Mouse (Mus musculus) liver, embryonic 12.5 days (tissue): ENCODE data around the gene Per2. TPM values are rescaled to one million over a fixed set of nuclear protein-coding genes. Genes with fewer than 3 reads are reported as not detected.

Source experiments
- ATAC-seq: fragments of 200-750 bp; cut with Nextera tagmentation; 2 replicates; pipeline ENCODE4 v1.8.0; 2017; ENCODE audit warnings: moderate number of reproducible peaks, mild to moderate bottlenecking, moderate library complexity
- H3K27ac ChIP-seq: fragments of 300-500 bp; sonication (generic); 2 replicates; pipeline ENCODE4 v1.5.1; 2016; ENCODE audit warnings: mild to moderate bottlenecking
- H3K27me3 ChIP-seq: fragments of 300-500 bp; sonication (generic); replicated peaks from 2 replicates; pipeline ENCODE4 v1.6.1; 2016; ENCODE audit warnings: mild to moderate bottlenecking, moderate library complexity
- H3K36me3 ChIP-seq: fragments of 300-500 bp; sonication (generic); 2 replicates; pipeline ENCODE4 v1.6.1; 2016; ENCODE audit warnings: mild to moderate bottlenecking, moderate library complexity
- H3K4me1 ChIP-seq: fragments of 300-500 bp; sonication (generic); 2 replicates; pipeline ENCODE4 v1.6.1; 2016
- H3K4me2 ChIP-seq: fragments of 300-500 bp; sonication (generic); 2 replicates; pipeline ENCODE4 v1.6.1; 2016; ENCODE audit warnings: mild to moderate bottlenecking, moderate library complexity
- H3K4me3 ChIP-seq: fragments of 300-500 bp; sonication (generic); 2 replicates; pipeline ENCODE4 v1.5.1; 2016; ENCODE audit warnings: mild to moderate bottlenecking, moderate library complexity
- H3K9ac ChIP-seq: fragments of 300-500 bp; sonication (generic); 2 replicates; pipeline ENCODE4 v1.6.1; 2016; ENCODE audit warnings: mild to moderate bottlenecking, moderate library complexity
- H3K9me3 ChIP-seq: fragments of 300-500 bp; sonication (generic); replicated peaks from 2 replicates; pipeline ENCODE4 v1.6.1; 2016; ENCODE audit warnings: mild to moderate bottlenecking, moderate library complexity
- WGBS: fragments of 180-500 bp; shearing (Covaris S2); methylation state at CpG from one replicate; pipeline ENCODE4 v1.1.7; 2016; ENCODE audit not compliant: insufficient replicate concordance; 5-methylcytosine and 5-hydroxymethylcytosine counted together
- polyA plus RNA-seq: library from polyadenylated mRNA; unstranded; fragments of >200 nt; fragmentation: Nextera tagmentation; extraction: Ambion mirVana; gene quantifications from 2 replicates; pipeline ENCODE4 v1.2.1, GENCODE M21; 2016

The Per2 gene
- polyA plus RNA-seq, 1 experiment from 2014 or later, result 2.9 TPM

GRCm38 (mm10) chr1:91412286-91413029 lies 46.7 kb downstream of the Per2 start:
- peaks cover 25% of the 10 kb centered on the region for H3K27me3 ChIP-seq
- 6% methylated on average over 63 of the region's 65 CpGs for WGBS
- peak overlapping the region; percentile 60 for H3K27ac ChIP-seq
- peak overlapping the region; percentile 97 for H3K4me2 ChIP-seq
- H3K4me3 ChIP-seq, result peak overlapping the region; percentile 77
- H3K9ac ChIP-seq, result peak overlapping the region; percentile 81
- H3K36me3 ChIP-seq, result no peaks in the 10 kb centered on the region; the same call in 1 of the 2 replicates
- H3K4me1 ChIP-seq, result peaks cover 26% of the 10 kb centered on the region
- no peaks in the 10 kb centered on the region for H3K9me3 ChIP-seq
- peak; percentile 19 for ATAC-seq

DNA sequence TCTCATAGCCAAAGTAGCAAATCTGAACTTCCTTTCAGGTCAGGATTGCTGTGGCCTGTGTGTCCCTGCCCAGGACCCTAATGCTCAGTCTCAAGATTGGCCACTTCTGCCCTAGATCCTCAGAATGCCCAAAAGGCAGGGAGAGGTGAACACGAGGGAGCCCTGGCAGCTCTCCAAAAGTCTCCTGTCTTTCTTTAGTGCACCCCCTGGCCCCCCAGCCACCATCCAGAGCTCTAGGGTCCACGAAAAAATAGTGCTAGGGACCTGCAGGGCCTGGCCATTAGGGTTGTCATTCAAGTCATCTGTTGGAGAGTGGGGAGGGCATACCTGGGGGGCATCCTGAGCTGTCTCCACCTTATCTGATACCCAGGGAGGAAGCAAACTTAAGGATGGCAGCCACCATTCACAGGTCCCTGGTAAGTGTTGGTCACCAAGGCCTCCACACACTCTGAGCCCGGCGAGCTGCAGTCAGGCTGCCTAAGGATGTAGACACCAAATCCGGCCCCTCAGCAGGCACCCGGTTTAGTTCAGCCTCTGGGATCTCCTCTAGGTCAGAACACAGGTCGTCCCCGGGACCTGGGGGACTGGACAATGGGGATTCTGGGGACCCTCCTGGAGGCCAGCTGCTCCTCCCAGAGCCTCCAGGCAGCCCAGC lies 47.4 kb downstream of the Per2 start:
- Histone ChIP-seq H3K9ac (peak overlapping the region; percentile 81; the same call in 1 of the 2 replicates), H3K4me3 (peak overlapping the region; percentile 77), H3K27ac (no peak overlapping the region), H3K4me2 (peak overlapping the region; percentile 97), H3K4me1 (peaks cover 26% of the 10 kb centered on the region), H3K27me3 (peaks cover 30% of the 10 kb centered on the region), H3K36me3 (no peaks in the 10 kb centered on the region; the same call in 1 of the 2 replicates), H3K9me3 (no peaks in the 10 kb centered on the region)
- 72% methylated on average over 8 of the region's 8 CpGs for WGBS
- no peak for ATAC-seq

DNA sequence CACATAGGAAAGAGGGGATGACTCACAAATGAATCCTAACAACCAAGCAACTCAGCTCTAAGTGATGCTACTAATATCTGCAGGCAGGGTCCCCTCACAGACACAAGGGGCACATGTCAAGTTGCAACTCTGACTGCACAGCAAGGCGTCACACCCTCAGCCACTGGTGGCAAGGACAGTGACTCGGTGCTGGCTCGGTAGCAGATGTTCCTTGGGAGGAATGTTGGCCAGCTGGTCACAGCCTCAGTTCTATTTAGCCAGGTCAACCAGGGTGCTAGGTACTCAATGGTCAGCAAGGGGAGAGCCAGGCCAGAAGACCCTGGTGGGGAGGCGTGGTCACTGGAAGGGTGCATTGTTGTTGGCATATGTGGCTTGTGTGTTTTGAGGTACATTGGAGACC lies 51.3 kb downstream of the Per2 start:
- Histone ChIP-seq H3K9ac (no peak overlapping the region), H3K9me3 (no peaks in the 10 kb centered on the region), H3K4me2 (no peak overlapping the region), H3K27me3 (peaks cover 42% of the 10 kb centered on the region), H3K36me3 (no peaks in the 10 kb centered on the region; the same call in 1 of the 2 replicates), H3K4me3 (no peak overlapping the region), H3K27ac (no peak overlapping the region), H3K4me1 (peaks cover 11% of the 10 kb centered on the region)
- WGBS, result 66% methylated on average over 4 of the region's 4 CpGs
- ATAC-seq, result no peak

DNA sequence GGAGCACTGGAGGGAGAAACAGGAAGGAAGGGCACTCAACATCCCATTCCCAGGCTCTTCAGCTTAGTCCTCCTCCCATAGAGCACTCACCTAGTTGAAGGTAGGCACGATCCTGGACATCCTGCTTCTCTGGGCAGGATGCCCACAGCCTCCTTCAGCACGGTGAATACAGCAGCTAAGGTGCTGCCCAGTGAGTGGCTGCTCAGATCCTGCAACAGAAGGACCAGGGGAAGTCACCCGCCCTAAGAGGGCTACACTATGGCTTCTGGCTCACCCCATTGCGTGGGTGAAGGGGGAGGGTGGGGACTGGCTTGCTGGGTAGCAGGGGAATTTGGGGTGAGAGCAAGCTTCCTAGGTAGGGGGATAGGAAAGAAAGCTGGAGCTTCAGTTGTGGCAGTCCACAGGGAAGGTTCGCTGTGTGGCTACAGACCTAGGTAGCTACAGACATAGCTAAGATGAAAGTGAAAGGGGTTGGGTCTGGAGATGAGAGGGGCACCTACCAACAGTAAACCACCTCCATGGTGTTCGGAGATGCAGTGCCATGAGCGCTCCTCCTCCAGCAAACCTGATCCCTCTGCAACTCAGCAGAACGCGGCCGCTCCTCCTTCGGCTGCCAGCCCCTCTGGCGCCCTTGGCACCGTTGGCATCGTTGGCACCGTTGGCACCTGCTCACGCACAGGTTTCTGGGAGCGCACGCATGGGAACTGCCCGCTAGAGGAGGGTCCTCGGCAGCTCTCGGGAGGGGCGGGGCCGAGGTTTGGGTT lies 53.5 kb downstream of the Per2 start:
- Histone ChIP-seq H3K27ac (no peak overlapping the region), H3K27me3 (peaks cover 43% of the 10 kb centered on the region), H3K9ac (no peak overlapping the region), H3K4me3 (no peak overlapping the region), H3K4me2 (no peak overlapping the region), H3K36me3 (no peaks in the 10 kb centered on the region), H3K4me1 (no peaks in the 10 kb centered on the region), H3K9me3 (no peaks in the 10 kb centered on the region)
- no peak for ATAC-seq
- WGBS, result 47% methylated on average over 23 of the region's 23 CpGs

GRCm38 (mm10) chr1:91404976-91405375 lies 54.1 kb downstream of the Per2 start:
- 11% methylated on average over 1 of the region's 1 CpGs for WGBS
- Histone ChIP-seq H3K4me1 (no peaks in the 10 kb centered on the region), H3K27me3 (peaks cover 48% of the 10 kb centered on the region), H3K9ac (no peak overlapping the region), H3K36me3 (no peaks in the 10 kb centered on the region), H3K27ac (no peak overlapping the region), H3K9me3 (no peaks in the 10 kb centered on the region), H3K4me2 (no peak overlapping the region), H3K4me3 (no peak overlapping the region)
- no peak for ATAC-seq

GRCm38 (mm10) chr1:91398260-91399062 lies 60.7 kb downstream of the Per2 start, which contains the start of gene Ilkap:
Gene Ilkap (minus strand): TSS chr1:91398815.
- Histone ChIP-seq H3K9ac (peak within 1 kb of the TSS; percentile 96), H3K4me3 (peak within 1 kb of the TSS; percentile 92), H3K27ac (peak within 1 kb of the TSS; percentile 89), H3K27me3 (0 out of 2 replicates have a peak, but pooled peaks cover 13% of the 10 kb centered on the region), H3K9me3 (no peaks in the 10 kb centered on the region), H3K4me1 (peaks cover 33% of the 10 kb centered on the region), H3K36me3 (peaks cover 32% of the 10 kb centered on the region), H3K4me2 (peak within 1 kb of the TSS; percentile 88)
- peak; percentile 96 for ATAC-seq
- WGBS, result under 1% methylated on average over 83 of the region's 91 CpGs

GRCm38 (mm10) chr1:91397927-91398259 lies 61.2 kb downstream of the Per2 start:
- ATAC-seq, result peak; percentile 1; the same call in 1 of the 2 replicates
- Histone ChIP-seq H3K9ac (peak overlapping the region; percentile 96), H3K36me3 (peaks cover 38% of the 10 kb centered on the region), H3K27ac (peak overlapping the region; percentile 89), H3K27me3 (0 out of 2 replicates have a peak, but pooled peaks cover 13% of the 10 kb centered on the region), H3K4me2 (peak overlapping the region; percentile 88), H3K9me3 (no peaks in the 10 kb centered on the region), H3K4me3 (peak overlapping the region; percentile 92), H3K4me1 (peaks cover 33% of the 10 kb centered on the region)
- WGBS, result 1% methylated on average over 12 of the region's 12 CpGs

DNA sequence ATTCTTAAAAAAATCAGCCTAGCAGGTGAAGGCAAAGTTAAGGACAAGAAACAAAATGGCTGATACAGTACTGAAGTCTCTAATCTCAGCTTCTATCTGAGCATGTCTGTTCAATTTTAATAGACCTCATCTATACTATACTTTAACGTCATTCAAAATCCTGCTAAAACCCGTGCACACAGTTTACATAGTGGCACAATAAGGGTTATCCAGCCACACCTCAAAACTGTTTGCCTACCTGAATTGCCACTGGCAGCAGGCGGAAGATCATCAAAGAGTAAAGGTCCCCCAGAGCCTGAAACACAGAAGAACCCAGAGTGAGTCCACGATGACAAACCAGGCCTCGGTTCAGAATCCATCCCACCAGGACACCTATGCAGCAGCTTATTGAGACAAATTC lies 68.8 kb downstream of the Per2 start:
- no peaks in the 10 kb centered on the region for H3K9me3 ChIP-seq
- H3K27me3 ChIP-seq, result no peaks in the 10 kb centered on the region
- no peak overlapping the region for H3K4me3 ChIP-seq
- H3K4me1 ChIP-seq, result peaks cover 8% of the 10 kb centered on the region; the same call in 1 of the 2 replicates
- no peak overlapping the region for H3K27ac ChIP-seq
- H3K4me2 ChIP-seq, result no peak overlapping the region
- WGBS, result 81% methylated on average over 5 of the region's 5 CpGs
- no peak overlapping the region for H3K9ac ChIP-seq
- no peak for ATAC-seq
- peaks cover 97% of the 10 kb centered on the region for H3K36me3 ChIP-seq

DNA sequence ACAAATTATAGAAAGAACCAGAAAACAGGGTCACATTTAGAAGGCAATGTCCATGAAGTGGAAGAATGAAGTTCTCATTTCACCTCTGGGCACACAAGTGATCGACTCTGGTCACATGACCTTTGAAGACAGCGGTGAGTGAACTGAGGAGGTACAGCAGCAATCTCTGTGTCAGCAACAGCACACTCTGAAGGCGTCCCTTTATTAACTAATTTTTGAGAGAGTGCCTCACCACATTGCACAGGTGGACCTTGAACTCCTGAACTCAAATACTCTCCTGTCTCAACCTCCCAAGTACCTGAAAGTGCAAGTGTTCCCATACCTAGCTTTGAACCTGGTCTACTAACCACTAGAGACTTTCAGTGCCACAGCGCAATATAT lies 78.0 kb downstream of the Per2 start:
- Histone ChIP-seq H3K4me2 (no peak overlapping the region), H3K9me3 (no peaks in the 10 kb centered on the region), H3K27me3 (no peaks in the 10 kb centered on the region), H3K4me3 (no peak overlapping the region), H3K4me1 (no peaks in the 10 kb centered on the region), H3K27ac (no peak overlapping the region), H3K9ac (no peak overlapping the region), H3K36me3 (peaks cover 96% of the 10 kb centered on the region)
- ATAC-seq, result no peak
- 90% methylated on average over 4 of the region's 4 CpGs for WGBS

GRCm38 (mm10) chr1:91380453-91381090 lies 78.6 kb downstream of the Per2 start:
- H3K4me1 ChIP-seq, result 0 out of 2 replicates have a peak, but pooled peaks cover 3% of the 10 kb centered on the region
- H3K4me2 ChIP-seq, result no peak overlapping the region
- 67% methylated on average over 7 of the region's 7 CpGs for WGBS
- no peaks in the 10 kb centered on the region for H3K27me3 ChIP-seq
- H3K9ac ChIP-seq, result no peak overlapping the region
- peaks cover 97% of the 10 kb centered on the region for H3K36me3 ChIP-seq
- no peak overlapping the region for H3K4me3 ChIP-seq
- no peaks in the 10 kb centered on the region for H3K9me3 ChIP-seq
- ATAC-seq, result peak; percentile 65
- no peak overlapping the region for H3K27ac ChIP-seq

GRCm38 (mm10) chr1:91373414-91373835 lies 85.7 kb downstream of the Per2 start:
- Histone ChIP-seq H3K36me3 (peaks cover 100% of the 10 kb centered on the region), H3K27me3 (no peaks in the 10 kb centered on the region), H3K4me2 (peak overlapping the region; percentile 34), H3K9ac (0 out of 2 replicates have a peak overlapping the region, but pooled peaks have one; percentile 33), H3K27ac (peak overlapping the region; percentile 85), H3K4me3 (no peak overlapping the region), H3K9me3 (no peaks in the 10 kb centered on the region), H3K4me1 (peaks cover 44% of the 10 kb centered on the region)
- 42% methylated on average over 6 of the region's 6 CpGs for WGBS
- peak; percentile 95 for ATAC-seq
